Mouse (Mus musculus) cerebellum, adult 9-10 months (tissue): Measurements from ENCODE around the gene Abcc9.

Source experiments
- DNase-seq: peaks from one replicate; pipeline ENCODE4 v3.0.0; 2022

Gene Abcc9

GRCm38 (mm10) chr6:142542800-142543175, 159.3 kb downstream of the Abcc9 start:
- DNase-seq, result no peak

- DNase-seq, result no peak
Observed at GRCm38 (mm10) chr6:142542082-142542799, 159.9 kb downstream of the Abcc9 start.

- no peak for DNase-seq
Observed at GRCm38 (mm10) chr6:142540561-142541160, 161.5 kb downstream of the Abcc9 start.

DNA sequence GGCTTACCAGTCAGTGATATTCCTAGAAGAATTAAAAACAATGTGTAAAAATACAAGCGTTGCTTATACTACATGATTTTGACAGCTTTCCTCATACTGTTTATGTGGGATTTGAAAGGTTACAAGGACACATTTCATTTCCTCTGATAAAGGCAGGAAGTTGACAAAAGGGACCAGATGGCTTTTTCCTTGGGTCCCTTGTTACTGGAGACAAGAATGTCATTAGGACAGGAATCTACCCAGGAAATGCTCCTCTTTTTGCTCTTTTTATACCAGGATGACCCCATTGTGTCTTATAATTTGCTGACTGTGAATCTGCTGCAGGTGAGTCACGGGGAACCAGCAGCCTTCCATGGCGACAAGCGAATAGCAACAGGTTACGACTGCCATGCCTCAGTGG, 162.0 kb downstream of the Abcc9 start:
- DNase-seq, result no peak

DNA sequence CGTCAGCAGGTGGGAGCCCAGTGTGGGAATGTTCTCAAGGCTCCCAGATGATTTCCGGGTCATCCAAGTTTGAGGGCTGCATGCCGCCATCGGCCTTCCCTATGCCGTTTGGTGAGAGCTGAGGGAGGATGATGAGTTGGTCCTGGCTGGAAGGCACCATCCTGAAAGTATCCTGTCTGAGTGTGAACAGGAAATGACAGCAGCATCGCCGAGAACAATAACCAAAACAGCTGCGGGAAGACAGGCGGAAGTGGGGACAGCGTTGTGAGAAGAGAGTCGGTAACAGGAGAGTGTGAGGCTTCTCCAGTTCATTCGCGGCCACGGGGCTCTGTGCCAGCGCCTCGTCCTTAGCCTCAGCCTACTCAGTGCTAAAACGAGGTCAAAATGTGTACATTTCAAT, 163.6 kb downstream of the Abcc9 start:
- DNase-seq, result no peak
